Mouse (Mus musculus): ENCODE results near the gene Rnf121. TPM values are rescaled to one million over a fixed set of nuclear protein-coding genes. Genes with fewer than 3 reads are reported as not detected.

The Rnf121 gene
- polyA plus RNA-seq, 1 experiment from 2014 or later, result 32.8 TPM

GRCm38 (mm10) chr7:101985081-101985480, 80.2 kb downstream of the Rnf121 start:
- H3K36me3 ChIP-seq, result peaks cover 58% of the 10 kb centered on the region

GRCm38 (mm10) chr7:101982735-101983134, 82.5 kb downstream of the Rnf121 start:
- Histone ChIP-seq H3K4me3 (no peak overlapping the region), H3K9me3 (no peaks in the 10 kb centered on the region), H3K27me3 (no peaks in the 10 kb centered on the region), H3K4me2 (no peak overlapping the region), H3K36me3 (peaks cover 41% of the 10 kb centered on the region), H3K4me1 (no peaks in the 10 kb centered on the region), H3K9ac (no peak overlapping the region), H3K27ac (no peak overlapping the region)
- no peak for ATAC-seq (ENCODE audit: insufficient number of reproducible peaks, low FRiP score, low TSS enrichment, low read depth)
- WGBS, result 81% methylated on average over 1 of the region's 1 CpGs

More at GRCm38 (mm10) chr7:101985081-101985480, 80.2 kb downstream of the Rnf121 start:
- H3K4me3 ChIP-seq, result no peak overlapping the region
- no peak overlapping the region for H3K27ac ChIP-seq
- no peak overlapping the region for H3K4me2 ChIP-seq
- no peak overlapping the region for H3K9ac ChIP-seq
- 93% methylated on average over 3 of the region's 3 CpGs for WGBS
- H3K4me1 ChIP-seq, result no peaks in the 10 kb centered on the region
- ATAC-seq (ENCODE audit: insufficient number of reproducible peaks, low FRiP score, low TSS enrichment, low read depth), result no peak
- H3K9me3 ChIP-seq, result no peaks in the 10 kb centered on the region
- H3K27me3 ChIP-seq, result no peaks in the 10 kb centered on the region

DNA sequence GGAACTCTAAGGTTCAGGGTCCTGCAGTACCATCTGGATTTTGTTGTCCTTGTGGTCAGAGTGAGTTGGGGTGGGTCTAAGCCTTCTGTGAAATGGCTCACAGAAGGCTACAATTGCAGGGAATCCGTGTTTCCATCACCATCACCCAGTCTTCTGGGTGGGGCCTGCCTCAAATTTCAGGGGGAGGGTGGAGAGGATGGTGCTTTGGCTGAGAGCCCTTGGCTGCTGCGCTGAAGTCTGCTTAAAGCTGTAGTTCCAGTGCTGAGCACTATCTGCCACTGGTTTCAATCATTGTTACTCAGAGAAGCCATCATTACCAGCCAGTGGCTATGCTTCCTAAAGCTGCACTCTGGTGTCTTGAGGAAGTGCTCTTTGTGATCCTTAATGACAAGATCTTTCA, 90.8 kb downstream of the Rnf121 start:
- Histone ChIP-seq H3K36me3 (peaks cover 12% of the 10 kb centered on the region), H3K27ac (peak overlapping the region; percentile 75), H3K27me3 (no peaks in the 10 kb centered on the region), H3K4me2 (no peak overlapping the region), H3K4me1 (peaks cover 44% of the 10 kb centered on the region), H3K9me3 (no peaks in the 10 kb centered on the region), H3K9ac (no peak overlapping the region), H3K4me3 (no peak overlapping the region)
- ATAC-seq (ENCODE audit: insufficient number of reproducible peaks, low FRiP score, low TSS enrichment, low read depth), result no peak
- 10% methylated on average over 2 of the region's 2 CpGs for WGBS

GRCm38 (mm10) chr7:101973730-101974129, 91.5 kb downstream of the Rnf121 start:
- Histone ChIP-seq H3K4me3 (no peak overlapping the region), H3K27ac (peak overlapping the region; percentile 75), H3K9ac (no peak overlapping the region), H3K36me3 (peaks cover 12% of the 10 kb centered on the region), H3K4me2 (peak overlapping the region; percentile 21), H3K4me1 (peaks cover 50% of the 10 kb centered on the region), H3K9me3 (no peaks in the 10 kb centered on the region), H3K27me3 (no peaks in the 10 kb centered on the region)
- ATAC-seq (ENCODE audit: insufficient number of reproducible peaks, low FRiP score, low TSS enrichment, low read depth), result no peak
- 25% methylated on average over 3 of the region's 3 CpGs for WGBS

GRCm38 (mm10) chr7:101971721-101972120, 93.5 kb downstream of the Rnf121 start:
- Histone ChIP-seq H3K9ac (peak overlapping the region; percentile 71; the same call in 1 of the 2 replicates), H3K27ac (peak overlapping the region; percentile 100), H3K36me3 (0 out of 2 replicates have a peak, but pooled peaks cover 5% of the 10 kb centered on the region), H3K27me3 (no peaks in the 10 kb centered on the region), H3K9me3 (no peaks in the 10 kb centered on the region), H3K4me3 (peak overlapping the region; percentile 79), H3K4me2 (peak overlapping the region; percentile 78), H3K4me1 (peaks cover 51% of the 10 kb centered on the region)
- WGBS, result 22% methylated on average over 2 of the region's 2 CpGs
- no peak for ATAC-seq (ENCODE audit: insufficient number of reproducible peaks, low FRiP score, low TSS enrichment, low read depth)

DNA sequence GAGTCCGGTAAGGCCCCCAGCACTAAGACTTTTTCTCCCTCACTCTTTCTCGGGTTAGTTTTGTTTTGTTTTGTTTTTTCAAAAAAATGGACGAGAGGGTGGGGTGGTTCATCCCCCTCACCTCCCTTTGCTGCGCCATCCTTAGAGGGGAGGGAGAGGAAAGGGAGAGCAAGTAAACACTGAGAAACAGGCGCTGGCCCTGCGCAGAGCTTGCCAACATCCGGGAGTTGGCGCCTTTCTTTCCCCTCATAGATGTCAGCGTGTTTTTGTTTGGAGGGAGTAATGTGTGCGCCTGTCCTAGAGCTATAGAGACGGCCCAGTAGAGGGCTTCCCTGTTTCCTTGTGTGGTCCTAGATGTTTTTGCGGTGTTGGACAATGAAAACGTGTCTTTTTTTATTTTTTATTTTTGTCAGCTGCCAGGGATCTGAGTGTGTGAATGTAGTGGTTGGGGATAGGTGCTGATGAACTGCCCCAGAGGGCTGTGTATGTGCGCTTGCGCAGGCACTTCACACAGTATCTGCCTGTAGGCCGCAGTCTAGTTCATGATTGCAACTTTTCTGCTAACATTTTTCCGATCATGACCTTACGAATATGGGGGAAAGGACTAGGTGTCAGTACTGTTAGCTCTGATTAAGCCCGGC, 94.3 kb downstream of the Rnf121 start:
- 1% methylated on average over 19 of the region's 19 CpGs for WGBS

GRCm38 (mm10) chr7:101970429-101970775, 94.9 kb downstream of the Rnf121 start:
- Histone ChIP-seq H3K4me3 (peak overlapping the region; percentile 79), H3K9me3 (no peaks in the 10 kb centered on the region), H3K36me3 (no peaks in the 10 kb centered on the region), H3K4me1 (peaks cover 51% of the 10 kb centered on the region), H3K9ac (peak overlapping the region; percentile 71), H3K27me3 (no peaks in the 10 kb centered on the region), H3K27ac (peak overlapping the region; percentile 100), H3K4me2 (peak overlapping the region; percentile 78)
- WGBS, result 0% methylated on average over 7 of the region's 17 CpGs
- peak; percentile 78 for ATAC-seq (ENCODE audit: insufficient number of reproducible peaks, low FRiP score, low TSS enrichment, low read depth)

More for the DNA sequence above, 94.3 kb downstream of the Rnf121 start:
- H3K9ac ChIP-seq, result peak overlapping the region; percentile 71
- H3K27me3 ChIP-seq, result no peaks in the 10 kb centered on the region
- peak overlapping the region; percentile 78 for H3K4me2 ChIP-seq
- H3K27ac ChIP-seq, result peak overlapping the region; percentile 100
- peaks cover 51% of the 10 kb centered on the region for H3K4me1 ChIP-seq
- H3K36me3 ChIP-seq, result no peaks in the 10 kb centered on the region
- peak; percentile 62 for ATAC-seq (ENCODE audit: insufficient number of reproducible peaks, low FRiP score, low TSS enrichment, low read depth)
- peak overlapping the region; percentile 79 for H3K4me3 ChIP-seq
- no peaks in the 10 kb centered on the region for H3K9me3 ChIP-seq

DNA sequence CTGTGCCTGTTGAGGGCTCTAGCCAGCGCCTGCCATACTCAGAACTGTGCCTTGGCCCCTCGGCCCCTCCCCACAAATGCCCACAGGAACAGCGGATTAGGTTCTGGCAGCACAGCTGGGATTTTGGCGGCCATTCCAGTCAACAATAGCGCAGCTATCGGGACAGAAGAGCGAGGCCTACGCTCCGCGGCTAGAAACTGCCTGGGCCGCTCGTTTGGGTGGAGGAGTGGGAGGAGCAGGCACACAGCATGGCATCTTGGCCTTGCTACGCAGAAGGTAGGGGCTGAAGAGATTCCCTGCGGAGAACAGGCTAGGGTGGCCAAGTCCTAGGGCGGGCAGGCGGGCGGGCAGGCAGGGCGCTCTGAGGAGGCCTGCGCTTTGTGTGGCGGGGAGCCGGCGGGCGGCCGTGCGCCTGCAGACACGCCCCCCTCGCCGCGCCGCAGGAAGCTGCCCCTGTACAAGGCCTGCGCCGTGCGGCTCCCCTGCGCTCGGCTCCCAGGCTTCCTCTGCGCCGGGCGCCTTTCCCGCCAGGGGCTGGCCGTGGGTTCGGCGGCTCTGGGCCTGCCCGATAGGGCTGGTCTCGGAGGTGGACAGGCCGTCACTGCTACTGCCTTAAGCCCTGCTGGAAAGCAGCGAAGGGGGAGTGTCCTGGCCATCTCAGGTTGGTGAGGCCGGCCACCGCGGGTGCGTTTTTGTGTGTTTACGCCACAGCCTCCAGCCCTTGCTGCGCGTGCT, 95.4 kb downstream of the Rnf121 start:
- Histone ChIP-seq H3K9ac (peak overlapping the region; percentile 71), H3K27me3 (no peaks in the 10 kb centered on the region), H3K4me3 (peak overlapping the region; percentile 79), H3K4me2 (peak overlapping the region; percentile 78), H3K4me1 (peaks cover 46% of the 10 kb centered on the region), H3K27ac (peak overlapping the region; percentile 100), H3K9me3 (no peaks in the 10 kb centered on the region), H3K36me3 (no peaks in the 10 kb centered on the region)
- under 1% methylated on average over 38 of the region's 53 CpGs for WGBS
- peak; percentile 90 for ATAC-seq (ENCODE audit: insufficient number of reproducible peaks, low FRiP score, low TSS enrichment, low read depth)

Other genes starting within 250 kb of the Rnf121 start
- gene Phox2a, start 247.2 kb downstream of the Rnf121 start, polyA plus RNA-seq (2015; fragmentation: Nextera tagmentation; extraction: Ambion mirVana), result 0.14 and 0.23 TPM in 2 replicates
- 49.4 and 56.6 TPM in 2 replicates for gene Inppl1, start 227.2 kb downstream of the Rnf121 start, polyA plus RNA-seq (2015; fragmentation: Nextera tagmentation; extraction: Ambion mirVana)
- gene Folr2, start 208.3 kb downstream of the Rnf121 start, polyA plus RNA-seq (2015; fragmentation: Nextera tagmentation; extraction: Ambion mirVana), result 3.8 and 5.6 TPM in 2 replicates
- 54.5 and 56.5 TPM in 2 replicates for gene Anapc15, start 201.8 kb downstream of the Rnf121 start, polyA plus RNA-seq (2015; fragmentation: Nextera tagmentation; extraction: Ambion mirVana)
- 0.61 and 0.65 TPM in 2 replicates for gene Folr1, start 194.7 kb downstream of the Rnf121 start, polyA plus RNA-seq (2015; fragmentation: Nextera tagmentation; extraction: Ambion mirVana)
- gene Lamtor1, start 159.6 kb downstream of the Rnf121 start, polyA plus RNA-seq (2015; fragmentation: Nextera tagmentation; extraction: Ambion mirVana), result 166 and 174 TPM in 2 replicates
- gene Tomt, start 159.1 kb downstream of the Rnf121 start, polyA plus RNA-seq (2015; fragmentation: Nextera tagmentation; extraction: Ambion mirVana), result 0.23 and 0.25 TPM in 2 replicates
- 8.8 and 11.5 TPM in 2 replicates for gene Lrrc51, start 131.6 kb downstream of the Rnf121 start, polyA plus RNA-seq (2015; fragmentation: Nextera tagmentation; extraction: Ambion mirVana)
- gene Numa1, start 131.4 kb downstream of the Rnf121 start, polyA plus RNA-seq (2015; fragmentation: Nextera tagmentation; extraction: Ambion mirVana), result 66.2 and 72.9 TPM in 2 replicates
- 1.9 and 2.4 TPM in 2 replicates for gene Il18bp, start 46.8 kb downstream of the Rnf121 start, polyA plus RNA-seq (2015; fragmentation: Nextera tagmentation; extraction: Ambion mirVana)
- 30.6 and 32.3 TPM in 2 replicates for gene Xndc1, start within 50 bp of the Rnf121 start, polyA plus RNA-seq (2015; fragmentation: Nextera tagmentation; extraction: Ambion mirVana)
- gene Xntrpc, start 244 bp upstream of the Rnf121 start, polyA plus RNA-seq (2015; fragmentation: Nextera tagmentation; extraction: Ambion mirVana), result 1.5 and 1.6 TPM in 2 replicates
- gene Trpc2, start 17.6 kb upstream of the Rnf121 start, polyA plus RNA-seq (2015; fragmentation: Nextera tagmentation; extraction: Ambion mirVana), result not detected in 2 replicates
- gene Art1, start 36.3 kb upstream of the Rnf121 start, polyA plus RNA-seq (2015; fragmentation: Nextera tagmentation; extraction: Ambion mirVana), result 14.9 and 38.9 TPM in 2 replicates
- gene Art5, start 44.0 kb upstream of the Rnf121 start, polyA plus RNA-seq (2015; fragmentation: Nextera tagmentation; extraction: Ambion mirVana), result 3.1 and 3.9 TPM in 2 replicates
- gene Chrna10, start 51.4 kb upstream of the Rnf121 start, polyA plus RNA-seq (2015; fragmentation: Nextera tagmentation; extraction: Ambion mirVana), result 0.15 TPM in 1 of 2 replicates, not detected in the other
- 29.2 and 30.8 TPM in 2 replicates for gene Nup98, start 144.7 kb upstream of the Rnf121 start, polyA plus RNA-seq (2015; fragmentation: Nextera tagmentation; extraction: Ambion mirVana)
- 92.5 and 97.2 TPM in 2 replicates for gene Pgap2, start 144.7 kb upstream of the Rnf121 start, polyA plus RNA-seq (2015; fragmentation: Nextera tagmentation; extraction: Ambion mirVana)
- gene Rhog, start 190.6 kb upstream of the Rnf121 start, polyA plus RNA-seq (2015; fragmentation: Nextera tagmentation; extraction: Ambion mirVana), result 65.2 and 76.2 TPM in 2 replicates
- gene Stim1, start 202.3 kb upstream of the Rnf121 start, polyA plus RNA-seq (2015; fragmentation: Nextera tagmentation; extraction: Ambion mirVana), result 33.5 and 38.5 TPM in 2 replicates